Mouse (Mus musculus) limb, embryonic 12.5 days (tissue): Measurements from ENCODE around the gene Opa3. TPM values are rescaled to one million over a fixed set of nuclear protein-coding genes. Genes with fewer than 3 reads are reported as not detected.
A peak's percentile ranks its signal among the peaks of the same experiment; 100 is the strongest.

ENCODE experiments used
- ATAC-seq: fragments of 200-750 bp; cut with Nextera tagmentation; 2 replicates; pipeline ENCODE4 v1.8.0; 2017; ENCODE audit warnings: low read depth, moderate TSS enrichment; ENCODE audit not compliant: insufficient number of reproducible peaks, insufficient read depth, low FRiP score, low TSS enrichment
- H3K27ac ChIP-seq: fragments of 300-500 bp; sonication (generic); 2 replicates; pipeline ENCODE4 v1.5.1; 2016; ENCODE audit warnings: mild to moderate bottlenecking, moderate library complexity
- H3K27me3 ChIP-seq: fragments of 300-500 bp; sonication (generic); 2 replicates; pipeline ENCODE4 v1.6.1; 2016; ENCODE audit warnings: mild to moderate bottlenecking, moderate library complexity
- H3K36me3 ChIP-seq: fragments of 300-500 bp; sonication (generic); 2 replicates; pipeline ENCODE4 v1.6.1; 2016; ENCODE audit warnings: mild to moderate bottlenecking, moderate library complexity
- H3K4me1 ChIP-seq: fragments of 300-500 bp; sonication (generic); replicated peaks from 2 replicates; pipeline ENCODE4 v1.6.1; 2016
- H3K4me2 ChIP-seq: fragments of 300-500 bp; sonication (generic); 2 replicates; pipeline ENCODE4 v1.6.1; 2016; ENCODE audit warnings: mild to moderate bottlenecking, moderate library complexity
- H3K4me3 ChIP-seq: fragments of 300-500 bp; sonication (generic); replicated peaks from 2 replicates; pipeline ENCODE4 v1.5.1; 2016; ENCODE audit warnings: mild to moderate bottlenecking
- H3K9ac ChIP-seq: fragments of 300-500 bp; sonication (generic); replicated peaks from 2 replicates; pipeline ENCODE4 v1.6.1; 2016; ENCODE audit warnings: mild to moderate bottlenecking, moderate library complexity
- H3K9me3 ChIP-seq: fragments of 300-500 bp; sonication (generic); 2 replicates; pipeline ENCODE4 v1.6.1; 2016; ENCODE audit warnings: mild to moderate bottlenecking, moderate library complexity
- WGBS: fragments of 180-500 bp; shearing (Covaris S2); methylation state at CpG from one replicate; pipeline ENCODE4 v1.1.7; 2016; 5-methylcytosine and 5-hydroxymethylcytosine counted together
- microRNA counts: library from miRNA; unstranded; fragments of <30 nt; microRNA quantifications from one replicate; lab custom pipeline; 2017
- microRNA-seq: library from miRNA; unstranded; fragments of <30 nt; microRNA quantifications from one replicate; pipeline ENCODE4, GENCODE M21; 2017
- polyA plus RNA-seq: library from polyadenylated mRNA; unstranded; fragments of >200 nt; fragmentation: Nextera tagmentation; extraction: Ambion mirVana; gene quantifications from 2 replicates; pipeline ENCODE4 v1.2.1, GENCODE M21; 2016

The Opa3 gene
- polyA plus RNA-seq, 1 experiment from 2014 or later = 39.5 TPM

DNA sequence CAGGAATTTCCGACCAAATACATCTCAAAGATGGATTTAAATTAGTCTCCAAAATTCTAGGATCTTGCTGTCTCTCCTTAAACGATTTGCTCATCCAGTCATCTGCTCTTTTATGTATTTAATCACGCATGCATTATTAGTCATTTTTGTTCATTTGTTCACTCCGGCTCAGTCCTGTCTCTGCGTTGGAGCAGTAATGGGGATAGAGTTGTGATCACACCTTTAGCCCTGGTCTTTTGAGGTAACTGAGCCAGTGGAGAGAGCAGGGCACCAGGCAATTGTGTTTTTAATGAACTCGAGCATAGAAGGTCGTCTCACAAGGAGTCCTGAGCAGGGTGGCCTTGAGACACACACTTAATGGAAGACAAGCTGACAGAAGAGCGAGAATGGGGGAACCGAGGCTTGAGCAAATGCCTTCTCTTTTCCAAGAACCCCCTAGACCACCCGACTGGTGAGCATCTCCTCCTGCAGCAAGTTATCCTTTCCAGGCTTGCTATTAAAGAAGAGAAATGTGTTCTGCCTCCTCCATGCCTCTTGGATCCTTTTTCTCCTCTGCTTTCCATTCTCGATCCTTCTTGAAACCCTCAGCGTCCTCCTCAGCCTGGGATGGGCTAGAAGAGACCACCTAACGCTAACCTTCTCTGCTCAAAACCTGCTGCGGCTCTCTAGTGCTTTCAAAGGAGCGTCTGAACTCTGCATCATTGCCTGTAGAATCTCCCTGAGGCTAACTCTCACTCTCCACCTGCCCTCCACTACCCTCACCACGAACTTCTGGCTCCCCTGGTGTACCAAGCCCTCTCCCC lies 73.5 kb downstream of the Opa3 start:
- WGBS = 13% methylated on average over 16 of the region's 16 CpGs
- no peak overlapping the region for H3K27ac ChIP-seq
- H3K9ac ChIP-seq = no peak overlapping the region; the same call in 1 of the 2 replicates
- peak overlapping the region; percentile 53 for H3K4me2 ChIP-seq
- peak overlapping the region; percentile 41 for H3K4me3 ChIP-seq
- peaks cover 26% of the 10 kb centered on the region for H3K4me1 ChIP-seq
- H3K9me3 ChIP-seq = no peaks in the 10 kb centered on the region
- H3K36me3 ChIP-seq = no peaks in the 10 kb centered on the region
- no peak for ATAC-seq
- H3K27me3 ChIP-seq = peaks cover 55% of the 10 kb centered on the region

DNA sequence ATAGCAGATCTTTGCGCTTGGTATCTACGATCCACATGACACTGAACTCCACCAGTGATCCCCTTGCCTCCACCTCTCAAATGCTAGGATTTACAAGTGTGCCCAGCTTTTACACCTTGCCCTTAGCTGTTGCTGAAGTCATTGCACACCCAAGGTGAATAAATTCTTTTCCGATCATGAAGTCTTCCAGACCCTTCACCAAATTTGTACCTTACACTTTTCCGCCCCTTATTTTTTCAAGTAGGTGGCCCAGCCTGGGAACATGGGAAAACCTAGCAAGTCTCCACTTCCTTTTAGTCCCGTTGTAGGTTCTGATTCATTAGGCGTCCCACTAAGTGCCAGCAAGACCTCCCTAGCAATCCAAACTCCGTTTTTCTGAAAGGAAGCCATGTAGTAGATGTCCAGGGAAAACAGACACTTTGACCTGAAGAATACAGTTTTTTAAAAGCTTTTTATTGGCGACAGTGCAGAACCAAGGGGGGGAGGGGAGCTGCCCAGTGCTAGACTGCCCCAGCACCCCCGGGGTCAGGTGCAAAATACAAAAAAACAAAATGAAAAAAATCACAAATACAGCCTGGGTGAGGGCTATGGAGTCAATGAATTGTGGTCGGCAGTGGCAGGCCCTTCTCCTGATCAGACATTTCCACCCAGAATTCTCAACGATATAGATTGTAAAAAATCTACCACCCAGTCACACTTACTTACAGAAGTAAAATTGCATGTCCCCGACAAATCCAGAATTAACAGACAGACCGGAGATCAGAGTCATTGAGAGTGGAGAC lies 74.3 kb downstream of the Opa3 start:
- no peaks in the 10 kb centered on the region for H3K9me3 ChIP-seq
- 49% methylated on average over 13 of the region's 13 CpGs for WGBS
- no peak overlapping the region for H3K9ac ChIP-seq
- H3K27me3 ChIP-seq = peaks cover 63% of the 10 kb centered on the region
- H3K27ac ChIP-seq = no peak overlapping the region
- peak overlapping the region; percentile 53; the same call in 1 of the 2 replicates for H3K4me2 ChIP-seq
- no peak for ATAC-seq
- H3K4me1 ChIP-seq = peaks cover 26% of the 10 kb centered on the region
- H3K36me3 ChIP-seq = no peaks in the 10 kb centered on the region
- H3K4me3 ChIP-seq = no peak overlapping the region; the same call in 1 of the 2 replicates

DNA sequence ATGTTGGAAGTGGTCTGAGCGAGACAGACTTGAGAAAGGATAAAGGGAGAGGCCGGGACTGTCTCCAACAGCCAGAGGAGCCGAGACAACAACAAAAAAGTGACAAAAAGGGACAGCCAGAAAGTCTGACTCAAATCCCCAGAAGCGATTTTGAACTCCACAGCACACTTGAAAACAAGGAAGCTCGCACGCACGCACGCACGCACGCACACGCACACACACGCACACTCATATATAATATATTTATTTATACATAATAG lies 74.8 kb downstream of the Opa3 start:
- no peak for ATAC-seq
- Histone ChIP-seq H3K9ac (no peak overlapping the region), H3K27ac (no peak overlapping the region), H3K4me2 (no peak overlapping the region), H3K27me3 (peaks cover 68% of the 10 kb centered on the region), H3K9me3 (no peaks in the 10 kb centered on the region), H3K36me3 (no peaks in the 10 kb centered on the region), H3K4me3 (no peak overlapping the region), H3K4me1 (peaks cover 31% of the 10 kb centered on the region)
- 72% methylated on average over 12 of the region's 12 CpGs for whole genome bisulfite sequencing

DNA sequence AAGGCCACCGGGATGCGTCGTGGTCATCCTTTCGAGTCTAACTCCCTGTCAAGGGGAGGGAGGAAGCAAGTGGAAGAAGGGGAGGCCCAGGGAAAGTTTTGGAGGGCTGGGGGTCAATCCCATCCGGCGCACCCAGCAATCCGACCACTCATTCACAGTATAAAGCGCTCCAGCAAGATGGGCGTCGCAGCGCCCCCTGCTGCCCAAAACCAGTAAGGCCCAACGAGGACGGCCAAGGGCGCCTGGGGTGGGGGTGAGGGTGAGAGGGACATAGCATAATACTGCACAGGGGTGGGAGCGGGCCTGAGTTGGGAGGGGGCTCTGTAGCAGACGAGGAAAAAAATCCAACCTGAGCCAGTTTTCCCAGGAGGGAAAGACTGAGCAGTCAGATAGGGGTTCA lies 75.6 kb downstream of the Opa3 start:
- Histone ChIP-seq H3K27me3 (peaks cover 69% of the 10 kb centered on the region), H3K4me3 (peak overlapping the region; percentile 34; the same call in 1 of the 2 replicates), H3K9ac (0 out of 2 replicates have a peak overlapping the region, but pooled peaks have one; percentile 31), H3K4me1 (peaks cover 35% of the 10 kb centered on the region), H3K9me3 (no peaks in the 10 kb centered on the region), H3K27ac (no peak overlapping the region), H3K4me2 (peak overlapping the region; percentile 57), H3K36me3 (no peaks in the 10 kb centered on the region)
- no peak for ATAC-seq
- WGBS = 2% methylated on average over 16 of the region's 16 CpGs

DNA sequence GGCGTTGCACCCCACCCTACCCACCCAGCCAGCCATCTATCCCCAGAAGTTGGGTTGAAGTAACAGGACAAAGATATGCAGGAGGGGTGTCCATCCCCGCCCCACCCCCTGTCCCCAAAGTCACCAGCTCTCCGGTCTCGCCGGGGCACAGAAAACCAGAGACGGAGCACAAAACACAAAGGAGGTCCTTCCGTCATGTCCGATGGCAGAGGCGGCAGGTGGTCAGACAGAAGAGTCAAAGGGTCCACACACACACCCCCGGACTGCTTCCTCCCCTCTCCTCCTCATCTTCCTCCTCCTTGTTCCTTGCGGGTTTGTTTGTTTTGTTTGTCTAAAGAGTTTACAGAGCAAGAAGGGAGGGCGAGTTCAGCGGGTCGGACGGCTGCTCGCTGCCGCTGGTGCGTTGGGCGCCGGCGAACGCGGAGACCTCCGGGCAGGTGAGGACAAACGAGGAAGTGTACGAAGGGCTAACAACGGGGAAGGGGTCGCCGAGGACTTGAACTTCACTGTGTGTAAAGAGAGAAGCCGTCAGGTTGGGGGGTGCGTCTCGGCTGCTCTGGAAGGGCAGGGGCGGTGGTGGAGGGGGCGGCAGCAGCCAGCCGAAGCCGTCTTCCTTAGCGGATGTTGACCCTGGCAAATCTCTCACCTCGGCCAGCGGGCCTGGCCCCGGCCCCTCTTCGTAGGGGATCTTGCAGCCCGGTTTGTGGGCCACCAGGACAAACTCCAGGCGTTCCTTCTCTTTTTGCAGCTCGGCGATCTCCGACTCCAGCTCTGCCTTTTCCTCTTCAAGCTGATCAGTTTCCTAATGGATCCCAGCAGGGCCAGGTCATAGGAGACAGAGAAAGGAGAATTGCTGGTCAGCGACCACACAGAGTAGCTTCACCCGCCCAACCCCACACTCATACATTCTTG lies 76.6 kb downstream of the Opa3 start:
- peaks cover 44% of the 10 kb centered on the region for H3K4me1 ChIP-seq
- H3K27me3 ChIP-seq = peaks cover 76% of the 10 kb centered on the region
- WGBS = 2% methylated on average over 47 of the region's 48 CpGs

DNA sequence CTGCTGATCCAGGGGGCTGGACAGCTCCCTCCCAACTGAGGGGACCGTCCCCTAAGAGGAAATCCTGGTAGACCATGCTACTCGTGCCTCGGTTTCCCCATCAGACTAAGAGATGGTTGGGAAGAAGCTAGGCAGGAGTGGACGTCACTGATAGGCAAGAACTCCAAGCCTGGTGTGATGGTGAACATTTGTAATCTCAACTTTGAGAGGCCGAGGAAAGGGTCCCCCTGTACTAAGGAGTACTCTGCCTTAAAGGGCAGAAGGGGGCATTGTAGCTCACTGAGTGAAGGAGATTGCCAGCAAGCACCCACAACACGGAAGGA lies 77.2 kb downstream of the Opa3 start:
- Histone ChIP-seq H3K4me2 (no peak overlapping the region), H3K9ac (no peak overlapping the region), H3K36me3 (no peaks in the 10 kb centered on the region), H3K9me3 (no peaks in the 10 kb centered on the region), H3K27me3 (peaks cover 76% of the 10 kb centered on the region), H3K27ac (no peak overlapping the region), H3K4me1 (peaks cover 43% of the 10 kb centered on the region), H3K4me3 (peak overlapping the region; percentile 34; the same call in 1 of the 2 replicates)
- no peak for ATAC-seq
- WGBS = 10% methylated on average over 6 of the region's 6 CpGs

More for the DNA sequence above, 76.6 kb downstream of the Opa3 start:
- no peak overlapping the region; the same call in 1 of the 2 replicates for H3K9ac ChIP-seq
- H3K36me3 ChIP-seq = no peaks in the 10 kb centered on the region
- no peak for ATAC-seq
- H3K4me2 ChIP-seq = peak overlapping the region; percentile 57
- H3K4me3 ChIP-seq = peak overlapping the region; percentile 34
- no peak overlapping the region for H3K27ac ChIP-seq
- H3K9me3 ChIP-seq = no peaks in the 10 kb centered on the region

MicroRNAs encoded within 50 kb of the gene (microRNA counts, 519-probe panel; counts per million panel counts)
- microRNA mmu-miR-330 (lab: Ali Mortazavi, UCI) = not detected

Small RNA genes within 50 kb of the gene (microRNA-seq; reads per million reads assigned to microRNA genes)
- 226 reads per million, percentile 61 among the genes with 10 or more reads in this experiment for gene Mir330

Other genes starting within 250 kb of the Opa3 start
- gene Nanos2, start 240.9 kb upstream of the Opa3 start, polyA plus RNA-seq = not detected in 2 replicates
- 6.4 and 6.5 TPM in 2 replicates for gene Mypop, start 237.1 kb upstream of the Opa3 start, polyA plus RNA-seq
- 44.4 and 47.5 TPM in 2 replicates for gene Irf2bp1, start 224.3 kb upstream of the Opa3 start, polyA plus RNA-seq
- gene Foxa3, start 204.8 kb upstream of the Opa3 start, polyA plus RNA-seq = 0.81 and 1.8 TPM in 2 replicates
- 51.9 and 56.0 TPM in 2 replicates for gene Sympk, start 204.0 kb upstream of the Opa3 start, polyA plus RNA-seq
- not detected in 2 replicates for gene Rsph6a, start 173.6 kb upstream of the Opa3 start, polyA plus RNA-seq
- 17.9 and 21.6 TPM in 2 replicates for gene Dmwd, start 152.1 kb upstream of the Opa3 start, polyA plus RNA-seq
- gene Dmpk, start 144.5 kb upstream of the Opa3 start, polyA plus RNA-seq = 17.7 and 18.9 TPM in 2 replicates
- 11.2 and 12.5 TPM in 2 replicates for gene Six5, start 133.7 kb upstream of the Opa3 start, polyA plus RNA-seq
- gene Gm4969, start 110.0 kb upstream of the Opa3 start, polyA plus RNA-seq = 3.3 and 3.5 TPM in 2 replicates
- gene Fbxo46, start 108.5 kb upstream of the Opa3 start, polyA plus RNA-seq = 19.3 and 19.6 TPM in 2 replicates
- 15.9 and 17.2 TPM in 2 replicates for gene Qpctl, start 79.0 kb upstream of the Opa3 start, polyA plus RNA-seq
- gene Snrpd2, start 78.6 kb upstream of the Opa3 start, polyA plus RNA-seq = 161 and 170 TPM in 2 replicates
- gene Gipr, start 62.2 kb upstream of the Opa3 start, polyA plus RNA-seq = 0.18 and 0.36 TPM in 2 replicates
- gene Eml2, start 51.9 kb upstream of the Opa3 start, polyA plus RNA-seq = 3.9 and 5.9 TPM in 2 replicates
- gene Gpr4, start 15.8 kb upstream of the Opa3 start, polyA plus RNA-seq = 4.4 and 5.7 TPM in 2 replicates
- 66.4 and 68.8 TPM in 2 replicates for gene Vasp, start 43.5 kb downstream of the Opa3 start, polyA plus RNA-seq
- gene Ppm1n, start 51.7 kb downstream of the Opa3 start, polyA plus RNA-seq = not detected in 2 replicates
- 12.4 and 12.8 TPM in 2 replicates for gene Rtn2, start 54.3 kb downstream of the Opa3 start, polyA plus RNA-seq
- 0.18 and 0.20 TPM in 2 replicates for gene Fosb, start 81.7 kb downstream of the Opa3 start, polyA plus RNA-seq
- 92.3 and 105 TPM in 2 replicates for gene Ercc1, start 116.4 kb downstream of the Opa3 start, polyA plus RNA-seq
- 28.4 TPM in 2 replicates for gene Cd3eap, start 131.1 kb downstream of the Opa3 start, polyA plus RNA-seq
- 7.1 and 9.3 TPM in 2 replicates for gene Ppp1r13l, start 131.4 kb downstream of the Opa3 start, polyA plus RNA-seq
- gene Ercc2, start 153.7 kb downstream of the Opa3 start, polyA plus RNA-seq = 22.9 and 23.8 TPM in 2 replicates
- gene Klc3, start 175.8 kb downstream of the Opa3 start, polyA plus RNA-seq = 6.7 and 7.8 TPM in 2 replicates
- gene Ckm, start 176.4 kb downstream of the Opa3 start, polyA plus RNA-seq = 0.25 and 0.42 TPM in 2 replicates
- 13.5 and 13.6 TPM in 2 replicates for gene Mark4, start 230.5 kb downstream of the Opa3 start, polyA plus RNA-seq
- gene Exoc3l2, start 235.0 kb downstream of the Opa3 start, polyA plus RNA-seq = 1.5 and 1.8 TPM in 2 replicates